Mouse (Mus musculus) heart, postnatal 0 days (tissue): ENCODE data around the gene Mbd6. TPM values are rescaled to one million over a fixed set of nuclear protein-coding genes. Genes with fewer than 3 reads are reported as not detected.

Experiments
- ATAC-seq: fragments of 200-750 bp; cut with Nextera tagmentation; 2 replicates; pipeline ENCODE4 v1.8.0; 2017; ENCODE audit warnings: low read depth, moderate number of reproducible peaks, moderate library complexity; ENCODE audit not compliant: insufficient read depth
- DNase-seq: peaks from one replicate; pipeline ENCODE4 v3.0.0-alpha.2; 2016; ENCODE audit warnings: low spot score
- H3K27ac ChIP-seq: fragments of 300-500 bp; sonication (generic); 2 replicates; pipeline ENCODE4 v1.5.1; 2014; ENCODE audit warnings: low read depth, mild to moderate bottlenecking
- H3K27me3 ChIP-seq: fragments of 300-500 bp; sonication (generic); 2 replicates; pipeline ENCODE4 v1.6.1; 2014; ENCODE audit warnings: low read length, mixed read lengths; ENCODE audit not compliant: control insufficient read depth, insufficient read depth
- H3K36me3 ChIP-seq: fragments of 300-500 bp; sonication (generic); replicated peaks from 2 replicates; pipeline ENCODE4 v1.6.1; 2014; ENCODE audit warnings: low read length, mixed read lengths; ENCODE audit not compliant: control insufficient read depth, insufficient read depth
- H3K4me1 ChIP-seq: fragments of 300-500 bp; sonication (generic); 2 replicates; pipeline ENCODE4 v1.6.1; 2014; ENCODE audit warnings: antibody characterized with exemption; ENCODE audit not compliant: control insufficient read depth, insufficient read depth
- H3K4me2 ChIP-seq: fragments of 300-500 bp; sonication (generic); 2 replicates; pipeline ENCODE4 v1.6.1; 2014; ENCODE audit warnings: low read depth, mild to moderate bottlenecking, low read length, moderate library complexity
- H3K4me3 ChIP-seq: fragments of 300-500 bp; sonication (generic); 2 replicates; pipeline ENCODE4 v1.5.1; 2014; ENCODE audit warnings: low read depth, low read length
- H3K9ac ChIP-seq: fragments of 300-500 bp; sonication (generic); replicated peaks from 2 replicates; pipeline ENCODE4 v1.6.1; 2014; ENCODE audit warnings: low read depth, low read length, mixed read lengths
- H3K9me3 ChIP-seq: fragments of 300-500 bp; sonication (generic); replicated peaks from 2 replicates; pipeline ENCODE4 v1.6.1; 2016; ENCODE audit warnings: low read length; ENCODE audit not compliant: control insufficient read depth
- CTCF ChIP-seq: IDR thresholded peaks from 2 replicates; pipeline ENCODE4 v1.5.1; 2016; ENCODE audit warnings: antibody characterized with exemption, control low read depth, low read depth
- EP300 ChIP-seq: IDR thresholded peaks from 2 replicates; pipeline ENCODE4 v1.6.1; 2016; ENCODE audit warnings: antibody characterized with exemption, low read depth
- WGBS: fragments of 180-500 bp; shearing (Covaris S2); extraction: QIAGEN DNeasy Blood & Tissue Kit; methylation state at CpG from one replicate; pipeline ENCODE4 v1.1.7; 2014; 5-methylcytosine and 5-hydroxymethylcytosine counted together
- polyA plus RNA-seq: library from polyadenylated mRNA; unstranded; fragments of >200 nt; fragmentation: Nextera tagmentation; extraction: Ambion mirVana; gene quantifications from 2 replicates; pipeline ENCODE4 v1.2.1, GENCODE M21; 2015
- total RNA-seq: library from RNA; depleted of rRNA; stranded (reverse); fragments of >200 nt; gene quantifications from 2 replicates; pipeline ENCODE4 v1.2.3, GENCODE M21; 2014; ENCODE audit warnings: low replicate concordance

Mbd6 gene
- total and polyA plus RNA-seq, 2 experiments from 2014 or later = 6.5 to 8.7 TPM

- 28% methylated on average over 6 of the region's 6 CpGs for WGBS
Observed at GRCm38 (mm10) chr10:127292987-127293538, 4.2 kb upstream of the Mbd6 start.

GRCm38 (mm10) chr10:127291881-127292638 lies 3.2 kb upstream of the Mbd6 start:
- 4% methylated on average over 5 of the region's 5 CpGs for WGBS
- peak overlapping the region; percentile 74 for H3K4me3 ChIP-seq
- ATAC-seq (no peak), DNase-seq (peak; percentile 37)
- H3K36me3 ChIP-seq = peaks cover 38% of the 10 kb centered on the region
- H3K4me1 ChIP-seq = peaks cover 38% of the 10 kb centered on the region
- H3K9me3 ChIP-seq = no peaks in the 10 kb centered on the region
- H3K9ac ChIP-seq = peak overlapping the region; percentile 74
- H3K27me3 ChIP-seq = no peaks in the 10 kb centered on the region
- H3K4me2 ChIP-seq = peak overlapping the region; percentile 73
- TF ChIP-seq CTCF (no peak), EP300 (no peak)
- H3K27ac ChIP-seq = peak overlapping the region; percentile 94

More at GRCm38 (mm10) chr10:127292987-127293538, 4.2 kb upstream of the Mbd6 start:
- no peaks in the 10 kb centered on the region for H3K27me3 ChIP-seq
- no peak for TF ChIP-seq CTCF
- TF ChIP-seq EP300 = peak; percentile 62; the same call in 1 of the 2 replicates
- DNase-seq (peak; percentile 79), ATAC-seq (no peak)
- H3K36me3 ChIP-seq = peaks cover 45% of the 10 kb centered on the region
- peaks cover 29% of the 10 kb centered on the region for H3K4me1 ChIP-seq
- no peaks in the 10 kb centered on the region for H3K9me3 ChIP-seq
- H3K9ac ChIP-seq = peak overlapping the region; percentile 74; the same call in 1 of the 2 replicates
- peak overlapping the region; percentile 94 for H3K27ac ChIP-seq
- peak overlapping the region; percentile 73 for H3K4me2 ChIP-seq
- peak overlapping the region; percentile 74; the same call in 1 of the 2 replicates for H3K4me3 ChIP-seq

- H3K27me3 ChIP-seq = no peaks in the 10 kb centered on the region
- H3K4me2 ChIP-seq = peak overlapping the region; percentile 73
- 0% methylated on average over 19 of the region's 19 CpGs for WGBS
- DNase-seq = peak; percentile 70
- TF ChIP-seq EP300 (no peak), CTCF (no peak)
- peak overlapping the region; percentile 94 for H3K27ac ChIP-seq
- H3K9ac ChIP-seq = peak overlapping the region; percentile 74
- peaks cover 39% of the 10 kb centered on the region for H3K36me3 ChIP-seq
- H3K9me3 ChIP-seq = no peaks in the 10 kb centered on the region
- H3K4me1 ChIP-seq = peaks cover 39% of the 10 kb centered on the region
- ATAC-seq = peak; percentile 4; the same call in 1 of the 2 replicates
- H3K4me3 ChIP-seq = peak overlapping the region; percentile 74
Observed at GRCm38 (mm10) chr10:127290930-127291880, 2.4 kb upstream of the Mbd6 start.

- Histone ChIP-seq H3K4me1 (peaks cover 39% of the 10 kb centered on the region), H3K9ac (peak overlapping the region; percentile 74), H3K27me3 (no peaks in the 10 kb centered on the region), H3K4me2 (peak overlapping the region; percentile 73), H3K9me3 (no peaks in the 10 kb centered on the region), H3K36me3 (peaks cover 39% of the 10 kb centered on the region), H3K27ac (peak overlapping the region; percentile 99), H3K4me3 (peak overlapping the region; percentile 74)
- under 1% methylated on average over 33 of the region's 47 CpGs for WGBS
- peak; percentile 95 for TF ChIP-seq EP300
- TF ChIP-seq CTCF = 0 out of 2 replicates have a peak, but pooled peaks have one; percentile 19
- ATAC-seq = peak; percentile 86
- peak; percentile 100 for DNase-seq
Observed at GRCm38 (mm10) chr10:127290307-127290929, 1.6 kb upstream of the Mbd6 start.
